Mouse (Mus musculus) liver, embryonic 13.5 days (tissue): Measurements from ENCODE around the gene Pck2. TPM values are rescaled to one million over a fixed set of nuclear protein-coding genes. Genes with fewer than 3 reads are reported as not detected.
A peak's percentile ranks its signal among the peaks of the same experiment; 100 is the strongest.

Source experiments
- ATAC-seq: fragments of 200-750 bp; cut with Nextera tagmentation; 2 replicates; pipeline ENCODE4 v1.8.0; 2017; ENCODE audit warnings: low read depth, mild to moderate bottlenecking, moderate number of reproducible peaks, moderate library complexity
- DNase-seq: peaks from one replicate; pipeline ENCODE4 v3.0.0; 2022
- H3K27ac ChIP-seq: fragments of 300-500 bp; sonication (generic); 2 replicates; pipeline ENCODE4 v1.5.1; 2015; ENCODE audit warnings: moderate library complexity, mild to moderate bottlenecking, inconsistent platforms
- H3K27me3 ChIP-seq: fragments of 300-500 bp; sonication (generic); 2 replicates; pipeline ENCODE4 v1.6.1; 2015; ENCODE audit warnings: mild to moderate bottlenecking, inconsistent platforms
- H3K36me3 ChIP-seq: fragments of 300-500 bp; sonication (generic); 2 replicates; pipeline ENCODE4 v1.6.1; 2015; ENCODE audit warnings: mild to moderate bottlenecking, inconsistent platforms
- H3K4me1 ChIP-seq: fragments of 300-500 bp; sonication (generic); replicated peaks from 2 replicates; pipeline ENCODE4 v1.6.1; 2015; ENCODE audit warnings: inconsistent platforms
- H3K4me2 ChIP-seq: fragments of 300-500 bp; sonication (generic); 2 replicates; pipeline ENCODE4 v1.6.1; 2015; ENCODE audit warnings: inconsistent platforms, mild to moderate bottlenecking, moderate library complexity
- H3K4me3 ChIP-seq: fragments of 300-500 bp; sonication (generic); replicated peaks from 2 replicates; pipeline ENCODE4 v1.5.1; 2015; ENCODE audit warnings: mild to moderate bottlenecking, inconsistent platforms
- H3K9ac ChIP-seq: fragments of 300-500 bp; sonication (generic); 2 replicates; pipeline ENCODE4 v1.6.1; 2015; ENCODE audit warnings: mild to moderate bottlenecking, inconsistent platforms
- H3K9me3 ChIP-seq: fragments of 300-500 bp; sonication (generic); replicated peaks from 2 replicates; pipeline ENCODE4 v1.6.1; 2016; ENCODE audit warnings: inconsistent platforms
- WGBS: fragments of 180-500 bp; shearing (Covaris S2); methylation state at CpG from one replicate; pipeline ENCODE4 v1.1.7; 2015; ENCODE audit not compliant: insufficient replicate concordance; 5-methylcytosine and 5-hydroxymethylcytosine counted together
- polyA plus RNA-seq: library from polyadenylated mRNA; unstranded; fragments of >200 nt; fragmentation: Nextera tagmentation; extraction: Ambion mirVana; gene quantifications from 2 replicates; pipeline ENCODE4 v1.2.1, GENCODE M21; 2015

Pck2 gene
- 32.2 and 34.5 TPM in 2 replicates for polyA plus RNA-seq

DNA sequence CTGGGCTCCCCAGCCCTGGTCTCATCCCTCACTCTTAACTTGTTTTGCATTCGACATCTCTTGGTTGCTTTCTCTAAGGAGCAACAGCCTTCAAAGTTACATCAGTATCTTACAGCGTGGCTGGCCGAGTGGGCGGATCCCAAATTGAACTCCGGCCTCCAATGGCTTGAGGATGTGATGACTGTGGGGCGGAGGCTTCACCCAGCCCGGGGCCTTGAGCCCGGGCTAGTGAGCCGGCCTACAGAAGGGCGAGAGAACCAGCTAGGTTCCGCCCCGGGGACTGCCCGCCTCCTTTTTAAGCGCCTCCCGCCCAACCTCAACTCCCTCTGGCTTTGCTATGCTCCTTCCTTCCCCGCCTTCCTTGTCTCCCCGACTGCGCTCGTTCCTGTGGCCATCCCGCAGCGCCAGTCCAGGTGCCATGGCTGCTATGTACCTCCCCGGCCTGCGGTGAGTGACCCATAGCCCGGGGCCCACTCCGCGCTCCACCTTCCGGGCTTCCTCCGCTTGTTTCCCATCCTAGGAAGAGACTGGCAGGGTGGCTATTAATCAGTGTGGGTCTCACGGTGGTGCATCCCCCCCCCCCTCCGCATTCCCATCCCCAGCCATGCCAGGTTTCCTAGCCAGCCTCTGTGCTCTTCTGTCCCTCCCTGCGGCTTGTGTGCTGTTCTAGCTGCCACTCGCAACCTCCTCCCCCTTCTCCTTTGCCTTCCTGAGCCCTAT lies at the start of gene Pck2:
Pck2 (plus strand) TSS at position 200 of the 720 bp plus-strand sequence.
- H3K27ac ChIP-seq, result peak within 1 kb of the TSS; percentile 93
- H3K4me3 ChIP-seq, result peak within 1 kb of the TSS; percentile 71
- WGBS, result under 1% methylated on average over 32 of the region's 32 CpGs
- H3K27me3 ChIP-seq, result no peaks in the 10 kb centered on the region
- H3K9ac ChIP-seq, result peak within 1 kb of the TSS; percentile 86
- ATAC-seq (peak; percentile 98), DNase-seq (peak; percentile 94)
- H3K36me3 ChIP-seq, result peaks cover 28% of the 10 kb centered on the region
- peaks cover 51% of the 10 kb centered on the region for H3K4me1 ChIP-seq
- H3K4me2 ChIP-seq, result peak within 1 kb of the TSS; percentile 86
- H3K9me3 ChIP-seq, result no peaks in the 10 kb centered on the region

DNA sequence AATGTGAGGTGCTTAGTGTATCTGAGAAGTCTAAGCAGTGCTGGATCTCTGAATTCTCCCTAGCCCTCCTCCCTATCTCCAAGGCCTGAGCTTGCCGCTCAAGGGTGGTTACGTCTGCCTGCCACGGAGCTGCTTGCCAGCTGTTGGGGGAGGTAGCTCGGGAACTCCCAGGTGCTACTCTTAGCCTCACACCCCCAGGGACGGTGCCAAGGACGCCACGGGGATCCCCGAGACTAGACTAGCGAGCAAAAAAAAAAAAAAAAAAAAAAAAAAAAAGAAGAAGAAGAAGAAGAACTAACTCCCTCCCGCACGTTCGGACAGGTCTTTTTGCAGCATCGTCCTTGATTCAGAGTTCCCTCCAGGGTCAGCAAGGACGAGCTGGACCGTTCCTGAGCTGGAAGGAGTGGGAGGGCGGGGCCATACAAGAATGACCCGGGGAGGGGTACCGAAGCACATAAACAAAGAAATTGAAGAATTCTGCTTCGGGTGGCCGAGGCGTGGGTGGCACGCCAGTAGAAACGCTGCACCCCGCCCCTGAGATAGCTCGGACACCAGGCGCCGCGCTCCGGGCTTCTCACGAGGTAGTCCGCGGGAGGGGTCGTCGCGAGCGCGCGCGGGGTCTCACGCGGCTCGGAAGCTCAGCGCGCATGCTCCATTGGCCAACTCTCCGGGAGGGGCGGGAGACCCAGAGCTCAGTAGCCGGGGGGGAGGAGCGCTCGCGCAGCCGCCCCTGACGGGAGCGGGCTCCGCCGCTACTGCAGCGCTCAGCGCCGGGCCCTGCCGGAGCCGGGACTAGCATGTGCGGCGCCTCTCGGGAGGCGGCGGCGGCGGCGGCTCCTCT lies 49.5 kb upstream of the Pck2 start, which contains the start of gene Carmil3:
Carmil3 (plus strand) TSS at position 291 of the 841 bp plus-strand sequence.
- no peaks in the 10 kb centered on the region for H3K9me3 ChIP-seq
- peaks cover 3% of the 10 kb centered on the region; the same call in 1 of the 2 replicates for H3K27me3 ChIP-seq
- peak within 1 kb of the TSS; percentile 68 for H3K27ac ChIP-seq
- H3K4me2 ChIP-seq, result peak within 1 kb of the TSS; percentile 99
- 1% methylated on average over 66 of the region's 68 CpGs for WGBS
- peaks cover 34% of the 10 kb centered on the region for H3K4me1 ChIP-seq
- ATAC-seq (peak; percentile 67), DNase-seq (peak; percentile 53)
- peaks cover 27% of the 10 kb centered on the region for H3K36me3 ChIP-seq
- peak within 1 kb of the TSS; percentile 75 for H3K4me3 ChIP-seq
- H3K9ac ChIP-seq, result peak within 1 kb of the TSS; percentile 76

DNA sequence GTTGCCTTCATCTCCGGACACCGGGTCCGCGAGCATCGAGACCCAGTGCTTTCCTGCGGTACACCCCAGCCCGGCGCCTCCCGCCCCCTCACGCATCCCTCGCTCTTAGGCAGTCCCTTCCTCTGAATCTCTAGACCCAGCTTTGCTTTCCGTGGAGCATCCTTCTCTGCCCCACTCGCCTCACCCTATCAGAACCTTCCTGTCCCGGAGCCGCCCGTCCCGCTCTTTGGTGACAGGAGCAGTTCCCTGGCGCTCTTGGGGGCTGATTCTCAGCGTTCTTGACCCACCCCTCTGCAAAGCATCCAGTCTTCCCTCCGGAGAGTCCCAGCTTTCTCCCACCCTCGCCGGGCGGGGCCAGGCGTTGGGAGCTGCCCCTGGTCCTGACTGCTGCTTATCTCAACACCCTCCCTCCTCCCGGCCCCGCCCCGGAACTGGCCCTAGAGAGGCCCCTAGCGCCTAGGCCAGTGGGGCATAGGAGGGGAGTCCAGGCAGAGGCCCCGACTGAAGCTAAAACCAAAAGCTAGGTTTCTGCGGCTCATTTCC lies 48.7 kb upstream of the Pck2 start:
- under 1% methylated on average over 29 of the region's 30 CpGs for WGBS
- peak overlapping the region; percentile 75 for H3K4me3 ChIP-seq

DNA sequence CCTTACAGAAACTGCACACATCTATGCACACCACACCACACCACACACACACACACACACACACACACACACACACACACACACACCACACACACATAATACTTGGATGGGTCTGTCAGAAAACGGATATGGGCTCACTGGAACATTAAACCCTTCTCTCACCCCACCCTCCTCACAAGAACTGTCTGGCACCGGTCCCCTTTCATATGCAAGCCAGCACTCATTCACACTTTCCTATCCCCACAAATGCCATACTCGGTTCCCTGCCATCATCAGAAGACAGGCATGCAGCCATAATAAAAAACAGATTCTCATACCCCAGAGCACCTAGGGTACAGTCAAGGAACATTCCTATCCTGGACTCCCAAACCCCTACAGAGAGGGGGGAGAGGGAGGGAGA lies 48.0 kb upstream of the Pck2 start:
- H3K4me2 ChIP-seq, result peak overlapping the region; percentile 99
- H3K27ac ChIP-seq, result no peak overlapping the region
- ATAC-seq (no peak), DNase-seq (no peak)
- peak overlapping the region; percentile 76 for H3K9ac ChIP-seq
- no peaks in the 10 kb centered on the region for H3K9me3 ChIP-seq
- peaks cover 34% of the 10 kb centered on the region for H3K4me1 ChIP-seq
- 0 out of 2 replicates have a peak overlapping the region, but pooled peaks have one; percentile 75 for H3K4me3 ChIP-seq
- H3K27me3 ChIP-seq, result peaks cover 3% of the 10 kb centered on the region; the same call in 1 of the 2 replicates
- peaks cover 17% of the 10 kb centered on the region for H3K36me3 ChIP-seq
- WGBS, result 37% methylated on average over 3 of the region's 3 CpGs

More for the DNA sequence above, 48.7 kb upstream of the Pck2 start:
- H3K4me1 ChIP-seq, result peaks cover 34% of the 10 kb centered on the region
- H3K36me3 ChIP-seq, result peaks cover 20% of the 10 kb centered on the region
- H3K27ac ChIP-seq, result peak overlapping the region; percentile 71
- peak overlapping the region; percentile 99 for H3K4me2 ChIP-seq
- H3K9ac ChIP-seq, result peak overlapping the region; percentile 76
- peak; percentile 83 for DNase-seq
- H3K27me3 ChIP-seq, result peaks cover 3% of the 10 kb centered on the region; the same call in 1 of the 2 replicates
- H3K9me3 ChIP-seq, result no peaks in the 10 kb centered on the region
- ATAC-seq, result peak; percentile 94

DNA sequence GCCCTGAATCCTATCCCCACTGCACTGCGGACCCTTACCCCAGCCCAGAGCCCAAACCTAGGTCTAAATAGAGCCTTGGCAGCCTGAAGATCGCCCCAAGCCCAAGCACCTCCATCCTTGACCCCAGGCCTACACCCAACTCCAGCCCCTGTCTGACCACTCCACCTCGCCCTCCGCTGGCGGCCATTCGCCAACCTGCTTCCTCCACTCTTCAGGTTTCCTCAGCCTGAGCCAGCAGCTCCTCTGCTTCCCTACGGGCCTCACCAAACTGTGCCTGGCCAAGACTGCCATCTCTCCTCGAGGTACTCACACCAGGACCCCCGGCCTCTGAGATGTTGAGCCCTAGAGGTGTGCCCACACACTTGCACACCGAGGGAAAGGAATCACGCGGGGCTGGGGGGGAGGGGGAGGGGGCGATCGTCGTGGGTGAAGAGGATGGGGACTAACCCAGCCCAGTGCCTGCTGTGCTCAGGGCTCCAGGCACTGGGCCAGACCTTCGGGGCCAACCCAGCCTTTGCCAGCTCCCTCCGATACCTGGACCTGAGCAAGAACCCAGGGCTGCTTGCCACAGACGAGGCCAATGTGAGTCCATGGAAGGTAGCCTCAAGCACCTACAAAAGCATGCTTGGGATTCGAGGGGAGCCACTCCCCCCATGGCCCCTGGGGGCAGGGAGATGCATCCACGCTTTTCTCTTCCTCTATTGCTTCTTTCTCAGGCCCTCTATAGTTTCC lies 44.4 kb upstream of the Pck2 start:
- DNase-seq, result no peak
- Histone ChIP-seq H3K9ac (no peak overlapping the region), H3K4me2 (no peak overlapping the region), H3K27me3 (no peaks in the 10 kb centered on the region; the same call in 1 of the 2 replicates), H3K4me3 (no peak overlapping the region), H3K4me1 (peaks cover 29% of the 10 kb centered on the region), H3K27ac (no peak overlapping the region), H3K36me3 (no peaks in the 10 kb centered on the region), H3K9me3 (no peaks in the 10 kb centered on the region)
- WGBS, result 65% methylated on average over 20 of the region's 20 CpGs
- ATAC-seq, result no peak

DNA sequence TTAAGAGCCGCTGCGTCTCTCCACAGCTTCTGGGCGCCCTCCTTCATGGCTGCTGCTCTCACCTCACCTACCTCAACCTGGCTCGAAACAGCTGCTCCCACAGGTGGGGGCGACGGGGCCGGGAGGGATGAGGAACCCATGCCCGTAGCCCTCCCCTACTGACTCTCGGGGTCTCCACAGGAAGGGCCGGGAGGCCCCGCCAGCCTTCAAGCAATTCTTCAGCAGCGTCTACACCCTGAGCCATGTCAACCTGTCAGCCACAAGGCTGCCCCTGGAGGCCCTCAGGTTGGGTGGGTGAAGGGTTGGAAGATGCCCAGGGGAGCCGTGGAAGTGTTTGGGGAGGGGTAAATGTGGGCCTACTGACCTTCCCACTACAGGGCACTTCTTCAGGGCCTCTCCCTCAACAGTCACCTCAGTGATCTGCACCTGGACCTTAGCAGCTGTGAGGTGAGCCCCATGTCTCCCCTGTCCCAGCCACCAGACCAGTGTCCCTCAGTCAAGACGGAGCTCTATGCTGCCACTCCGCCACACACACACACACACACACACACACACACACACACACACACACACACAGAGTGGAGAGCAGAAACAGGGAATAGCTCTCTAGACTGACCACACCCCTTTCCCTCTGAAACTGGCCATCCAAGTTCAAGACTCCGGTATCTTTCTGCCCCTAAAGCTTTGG lies 43.2 kb upstream of the Pck2 start:
- ATAC-seq (peak; percentile 14; the same call in 1 of the 2 replicates), DNase-seq (no peak)
- no peak overlapping the region for H3K4me3 ChIP-seq
- no peaks in the 10 kb centered on the region; the same call in 1 of the 2 replicates for H3K27me3 ChIP-seq
- H3K9me3 ChIP-seq, result no peaks in the 10 kb centered on the region
- H3K4me1 ChIP-seq, result peaks cover 17% of the 10 kb centered on the region
- WGBS, result 68% methylated on average over 16 of the region's 16 CpGs
- H3K9ac ChIP-seq, result no peak overlapping the region
- no peaks in the 10 kb centered on the region for H3K36me3 ChIP-seq
- no peak overlapping the region for H3K4me2 ChIP-seq
- no peak overlapping the region for H3K27ac ChIP-seq

DNA sequence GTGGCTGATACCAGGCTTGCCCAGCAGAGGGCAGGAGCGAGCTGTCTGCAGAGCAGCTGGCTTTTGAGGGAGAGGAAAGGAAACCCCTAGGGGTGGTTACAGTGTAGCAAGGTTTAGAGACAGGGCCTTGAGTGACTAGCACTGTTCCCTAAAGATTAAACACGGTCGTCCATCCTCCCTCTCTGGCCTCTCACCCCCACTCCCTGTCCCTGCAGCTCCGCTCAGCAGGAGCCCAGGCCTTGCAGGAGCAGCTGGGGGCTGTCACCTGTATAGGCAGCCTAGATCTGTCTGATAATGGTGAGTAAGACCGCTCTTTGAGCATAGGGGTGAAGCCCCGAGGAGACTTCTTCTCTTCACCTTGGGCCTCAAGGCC lies 42.6 kb upstream of the Pck2 start:
- Histone ChIP-seq H3K9ac (no peak overlapping the region), H3K36me3 (no peaks in the 10 kb centered on the region), H3K4me3 (no peak overlapping the region), H3K9me3 (no peaks in the 10 kb centered on the region), H3K27ac (no peak overlapping the region), H3K27me3 (no peaks in the 10 kb centered on the region; the same call in 1 of the 2 replicates), H3K4me2 (no peak overlapping the region), H3K4me1 (peaks cover 11% of the 10 kb centered on the region)
- ATAC-seq (peak; percentile 35), DNase-seq (peak; percentile 73)
- 30% methylated on average over 6 of the region's 6 CpGs for WGBS

DNA sequence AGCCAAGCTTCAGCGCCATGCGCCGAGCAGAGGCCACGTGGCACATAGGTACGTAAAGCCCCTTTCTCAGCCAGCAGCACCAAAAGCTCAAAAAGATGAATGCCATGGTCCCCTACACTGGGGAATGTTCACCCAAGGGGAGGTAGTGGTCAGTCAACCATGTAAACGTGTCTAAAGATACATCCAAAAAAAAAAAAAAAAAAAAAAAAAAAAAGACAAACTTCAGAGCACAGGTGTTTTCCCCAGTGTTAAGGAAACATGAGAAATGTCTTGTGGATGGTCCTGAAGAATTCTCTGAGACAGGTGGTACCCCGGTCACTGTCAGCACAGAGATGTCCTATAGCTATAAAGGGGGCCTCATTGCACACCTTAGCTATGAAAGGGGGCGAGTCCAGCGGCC lies 34.5 kb upstream of the Pck2 start:
- H3K9me3 ChIP-seq, result no peaks in the 10 kb centered on the region
- H3K9ac ChIP-seq, result no peak overlapping the region
- no peak overlapping the region for H3K4me3 ChIP-seq
- WGBS, result 77% methylated on average over 9 of the region's 9 CpGs
- DNase-seq (no peak), ATAC-seq (no peak)
- H3K4me2 ChIP-seq, result no peak overlapping the region
- H3K27me3 ChIP-seq, result peaks cover 41% of the 10 kb centered on the region
- H3K4me1 ChIP-seq, result no peaks in the 10 kb centered on the region
- H3K27ac ChIP-seq, result no peak overlapping the region
- no peaks in the 10 kb centered on the region for H3K36me3 ChIP-seq

DNA sequence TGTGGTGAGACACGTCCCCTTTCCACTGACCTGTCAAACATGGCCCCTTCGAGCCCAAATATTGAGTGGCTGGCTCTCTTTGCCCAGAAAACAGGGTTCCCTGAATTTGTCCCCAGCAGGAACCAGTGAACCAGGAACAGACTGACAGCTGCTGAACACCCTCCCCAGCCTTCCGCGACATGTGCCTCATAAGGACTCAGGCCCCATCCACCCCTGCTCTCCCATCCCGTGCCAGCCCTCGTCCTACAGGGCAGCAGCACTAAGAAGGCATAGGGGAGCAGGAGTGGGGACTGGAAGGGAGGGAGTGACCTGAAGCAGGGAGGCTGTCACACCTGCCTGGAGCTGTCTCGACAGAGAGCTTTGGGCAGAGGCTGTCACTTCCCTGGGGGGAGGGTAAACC lies 32.3 kb upstream of the Pck2 start:
- Histone ChIP-seq H3K4me1 (peaks cover 4% of the 10 kb centered on the region; the same call in 1 of the 2 replicates), H3K9ac (no peak overlapping the region), H3K4me2 (no peak overlapping the region), H3K27ac (no peak overlapping the region), H3K27me3 (peaks cover 61% of the 10 kb centered on the region), H3K9me3 (no peaks in the 10 kb centered on the region), H3K4me3 (no peak overlapping the region), H3K36me3 (no peaks in the 10 kb centered on the region)
- DNase-seq (no peak), ATAC-seq (no peak)
- WGBS, result 48% methylated on average over 7 of the region's 7 CpGs

DNA sequence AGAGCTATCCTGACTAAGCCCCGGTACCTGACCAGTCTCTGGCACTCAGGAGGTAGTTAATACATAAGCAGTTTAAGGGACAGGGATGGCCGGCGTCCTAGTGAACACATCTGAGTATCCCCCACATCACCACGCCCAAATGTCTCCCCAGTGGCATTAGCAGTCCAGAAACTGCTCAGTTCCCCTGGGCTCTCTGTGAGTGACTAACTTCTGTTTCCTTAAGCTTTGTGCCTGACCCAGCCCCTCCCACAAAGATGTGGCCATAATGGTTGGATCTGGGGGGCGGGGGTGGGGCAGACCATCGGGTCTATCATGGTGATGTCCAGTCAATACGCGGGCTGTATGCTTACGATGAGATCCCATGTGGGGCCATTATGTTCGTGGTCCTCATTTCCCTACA lies 30.5 kb upstream of the Pck2 start:
- H3K27me3 ChIP-seq, result peaks cover 76% of the 10 kb centered on the region
- ATAC-seq, result no peak
- peaks cover 18% of the 10 kb centered on the region for H3K4me1 ChIP-seq

More for the DNA sequence above, 30.5 kb upstream of the Pck2 start:
- Histone ChIP-seq H3K9ac (no peak overlapping the region), H3K27ac (no peak overlapping the region), H3K36me3 (no peaks in the 10 kb centered on the region), H3K9me3 (no peaks in the 10 kb centered on the region), H3K4me3 (no peak overlapping the region), H3K4me2 (no peak overlapping the region)
- DNase-seq, result no peak
- 68% methylated on average over 10 of the region's 10 CpGs for WGBS
